Mouse (Mus musculus) lung, postnatal 0 days (tissue): ENCODE results near the gene Cfap97d2.

Experiments
- CTCF ChIP-seq: IDR thresholded peaks from 2 replicates; pipeline ENCODE4 v1.5.1; 2016; ENCODE audit warnings: antibody characterized with exemption, mild to moderate bottlenecking
- EP300 ChIP-seq: IDR thresholded peaks from 2 replicates; pipeline ENCODE4 v1.6.1; 2016; ENCODE audit warnings: antibody characterized with exemption, mild to moderate bottlenecking, control low read depth

DNA sequence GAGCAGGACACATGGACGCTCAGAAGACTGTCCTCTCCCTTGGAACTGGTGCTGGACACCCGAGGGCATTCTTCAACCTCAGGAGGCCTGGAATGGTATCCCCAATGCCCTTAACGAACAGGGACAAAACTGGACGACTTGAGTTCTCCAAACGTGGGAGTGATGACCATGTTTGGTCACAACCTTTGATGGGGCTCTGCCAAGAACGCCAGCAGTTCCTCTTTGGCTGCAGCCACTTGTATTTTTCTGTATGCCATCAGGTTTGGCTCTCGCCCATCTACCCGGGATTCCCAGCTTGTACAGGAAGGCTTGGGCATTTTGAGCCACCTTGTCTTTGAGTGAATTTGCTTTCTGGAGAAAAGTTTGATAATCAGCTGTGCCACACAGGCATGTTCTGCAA lies 8.0 kb upstream of the Cfap97d2 start:
- TF ChIP-seq CTCF (no peak), EP300 (no peak)
